Mouse (Mus musculus) olfactory bulb, adult 2 months (tissue): Measurements from ENCODE around the gene Ang. TPM values are rescaled to one million over a fixed set of nuclear protein-coding genes. Genes with fewer than 3 reads are reported as not detected.

Experiments
- H3K27ac ChIP-seq: fragments of 200-500 bp; 2 replicates; pipeline ENCODE4 v1.5.1; 2012; ENCODE audit warnings: low read depth, low read length; ENCODE audit not compliant: insufficient read depth
- H3K4me1 ChIP-seq: fragments of 200-500 bp; 2 replicates; pipeline ENCODE4 v1.6.1; 2012; ENCODE audit warnings: low read length; ENCODE audit not compliant: control insufficient read depth, insufficient read depth
- H3K4me3 ChIP-seq: fragments of 200-500 bp; 2 replicates; pipeline ENCODE4 v1.5.1; 2012; ENCODE audit warnings: mild to moderate bottlenecking, low read depth, low read length, moderate library complexity; ENCODE audit not compliant: insufficient read depth
- CTCF ChIP-seq: fragments of 200-500 bp; IDR thresholded peaks from 2 replicates; pipeline ENCODE4 v1.5.1; 2012; ENCODE audit warnings: low read depth, mild to moderate bottlenecking, low read length, moderate library complexity; ENCODE audit not compliant: insufficient read depth
- POLR2A ChIP-seq: fragments of 200-500 bp; IDR thresholded peaks from 2 replicates; pipeline ENCODE4 v1.6.1; 2012; ENCODE audit warnings: mild to moderate bottlenecking, low read depth, low read length, moderate library complexity; ENCODE audit not compliant: insufficient read depth
- WGBS: fragments of 180-500 bp; shearing (Covaris S2); methylation state at CpG from one replicate; pipeline ENCODE4 v1.1.7; 2018; 5-methylcytosine and 5-hydroxymethylcytosine counted together
- polyA plus RNA-seq: library from polyadenylated mRNA; stranded (reverse); fragments of >200 nt; gene quantifications from 2 replicates; pipeline ENCODE4 v1.2.4, GENCODE M21; 2012; ENCODE audit warnings: low replicate concordance; ENCODE audit not compliant: missing spikeins, insufficient read depth, insufficient read length

The Ang gene
- polyA plus RNA-seq, 1 experiment = not detected

GRCm38 (mm10) chr14:51131086-51131815, 40.3 kb downstream of the Ang start:
- 76% methylated on average over 7 of the region's 7 CpGs for WGBS
- TF ChIP-seq POLR2A = no peak
- TF ChIP-seq CTCF = no peak
- Histone ChIP-seq H3K4me1 (no peaks in the 10 kb centered on the region), H3K4me3 (no peak overlapping the region), H3K27ac (no peak overlapping the region)

- no peaks in the 10 kb centered on the region for H3K4me1 ChIP-seq
- no peak overlapping the region for H3K4me3 ChIP-seq
- WGBS = 87% methylated on average over 4 of the region's 4 CpGs
- TF ChIP-seq POLR2A = no peak
- TF ChIP-seq CTCF = no peak
- no peak overlapping the region for H3K27ac ChIP-seq
Observed at GRCm38 (mm10) chr14:51132372-51132771, 41.4 kb downstream of the Ang start.

GRCm38 (mm10) chr14:51140342-51140741, 49.4 kb downstream of the Ang start:
- H3K4me1 ChIP-seq = no peaks in the 10 kb centered on the region
- 71% methylated on average over 2 of the region's 2 CpGs for WGBS
- no peak overlapping the region for H3K4me3 ChIP-seq
- no peak for TF ChIP-seq POLR2A
- no peak for TF ChIP-seq CTCF
- H3K27ac ChIP-seq = no peak overlapping the region

- WGBS = 91% methylated on average over 4 of the region's 4 CpGs
- H3K27ac ChIP-seq = no peak overlapping the region
- no peak overlapping the region for H3K4me3 ChIP-seq
- H3K4me1 ChIP-seq = no peaks in the 10 kb centered on the region
- TF ChIP-seq CTCF (no peak), POLR2A (no peak)
Observed at GRCm38 (mm10) chr14:51142119-51142518, 51.2 kb downstream of the Ang start.

- 70% methylated on average over 3 of the region's 3 CpGs for WGBS
Observed at GRCm38 (mm10) chr14:51142568-51142967, 51.6 kb downstream of the Ang start.

GRCm38 (mm10) chr14:51143287-51143686, 52.3 kb downstream of the Ang start:
- no peak for TF ChIP-seq CTCF
- TF ChIP-seq POLR2A = no peak
- Histone ChIP-seq H3K27ac (no peak overlapping the region), H3K4me3 (no peak overlapping the region), H3K4me1 (no peaks in the 10 kb centered on the region)
- WGBS = 21% methylated on average over 4 of the region's 4 CpGs

More at GRCm38 (mm10) chr14:51142568-51142967, 51.6 kb downstream of the Ang start:
- Histone ChIP-seq H3K4me1 (no peaks in the 10 kb centered on the region), H3K4me3 (no peak overlapping the region), H3K27ac (no peak overlapping the region)
- no peak for TF ChIP-seq POLR2A
- TF ChIP-seq CTCF = no peak

- 74% methylated on average over 2 of the region's 2 CpGs for WGBS
- no peak overlapping the region for H3K4me3 ChIP-seq
- H3K27ac ChIP-seq = no peak overlapping the region
- no peaks in the 10 kb centered on the region for H3K4me1 ChIP-seq
- no peak for TF ChIP-seq POLR2A
- TF ChIP-seq CTCF = no peak
Observed at GRCm38 (mm10) chr14:51143937-51144336, 53.0 kb downstream of the Ang start.

- Histone ChIP-seq H3K27ac (no peak overlapping the region), H3K4me1 (no peaks in the 10 kb centered on the region), H3K4me3 (no peak overlapping the region)
- TF ChIP-seq CTCF (no peak), POLR2A (no peak)
- WGBS = 96% methylated on average over 4 of the region's 4 CpGs
Observed at GRCm38 (mm10) chr14:51144451-51144850, 53.5 kb downstream of the Ang start.

GRCm38 (mm10) chr14:51145521-51145920, 54.6 kb downstream of the Ang start:
- H3K4me1 ChIP-seq = no peaks in the 10 kb centered on the region
- no peak overlapping the region for H3K27ac ChIP-seq
- WGBS = 93% methylated on average over 6 of the region's 6 CpGs
- no peak overlapping the region for H3K4me3 ChIP-seq
- no peak for TF ChIP-seq POLR2A
- TF ChIP-seq CTCF = no peak

- H3K4me3 ChIP-seq = no peak within 1 kb of the TSS
- H3K27ac ChIP-seq = no peak within 1 kb of the TSS
- no peaks in the 10 kb centered on the region for H3K4me1 ChIP-seq
- TF ChIP-seq CTCF (no peak), POLR2A (no peak)
- 36% methylated on average over 2 of the region's 2 CpGs for WGBS
Observed at GRCm38 (mm10) chr14:51146685-51147084, 55.7 kb downstream of the Ang start, which contains the start of gene Rnase1. TSS of gene Rnase1 (minus strand) at chr14:51146785.
